Mouse (Mus musculus) NIH3T3 (cell line): ENCODE results near the gene Nhsl1.

Source experiments
- DNase-seq: peaks from one replicate; pipeline ENCODE4 v3.0.0-alpha.2; 2012; ENCODE audit warnings: low read depth

The Nhsl1 gene

DNA sequence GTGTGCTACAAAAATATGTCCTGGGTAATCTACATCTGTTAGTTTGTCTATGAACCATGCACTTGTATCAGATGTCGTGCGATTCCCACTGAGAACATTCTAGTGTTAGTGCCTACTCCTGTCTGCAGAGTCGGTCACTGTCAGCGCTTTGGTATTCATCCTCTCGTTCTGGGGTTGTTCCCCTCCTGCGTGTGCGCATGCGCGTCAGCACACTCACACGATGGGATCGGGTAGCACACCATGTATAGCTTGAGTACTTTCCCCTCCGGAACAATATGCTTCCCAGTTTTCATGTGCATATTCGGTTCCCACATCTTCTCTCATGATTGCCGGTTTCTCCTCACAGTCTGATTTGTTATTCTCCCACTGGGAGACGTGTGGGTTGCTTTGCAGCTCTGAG, 28.4 kb downstream of the Nhsl1 start:
- DNase-seq = no peak

DNA sequence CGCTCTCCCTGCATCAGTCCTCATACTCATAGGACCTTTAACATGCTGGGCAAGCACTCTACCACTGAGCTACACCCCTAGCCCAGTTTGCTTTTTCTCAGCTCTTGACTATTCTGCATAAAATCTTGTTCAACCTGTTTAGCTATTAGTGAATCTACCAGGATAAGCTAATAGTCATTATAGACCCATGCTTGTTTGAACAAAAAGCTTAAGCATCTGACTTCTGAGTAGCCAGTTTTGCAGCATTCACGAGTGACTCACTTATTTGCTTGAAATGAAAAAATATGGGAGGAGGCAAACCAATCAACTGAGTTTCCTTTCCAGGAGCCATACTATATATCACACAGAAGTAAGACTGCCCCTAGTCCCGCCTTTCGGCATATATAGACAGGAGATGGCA, 32.0 kb downstream of the Nhsl1 start:
- DNase-seq = no peak

DNA sequence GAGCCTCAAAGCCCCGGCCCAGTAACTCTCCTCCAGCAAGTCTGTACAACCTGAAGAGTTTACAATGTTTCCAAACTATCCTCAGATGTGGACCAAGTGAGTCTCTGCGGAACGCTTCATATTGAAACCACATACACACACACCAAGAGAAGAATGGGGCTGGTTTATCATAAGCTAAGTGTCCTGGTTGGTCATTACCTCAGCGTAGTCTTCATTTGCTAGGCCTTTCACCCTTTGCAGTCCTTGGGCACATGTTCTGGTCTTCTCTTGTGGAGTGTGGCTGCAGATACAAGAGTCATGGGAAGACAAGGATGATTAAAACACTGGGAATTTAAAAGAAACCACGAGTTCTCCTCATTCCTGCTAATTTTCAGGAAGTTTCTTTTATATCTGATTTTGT, 34.2 kb downstream of the Nhsl1 start:
- DNase-seq = no peak

DNA sequence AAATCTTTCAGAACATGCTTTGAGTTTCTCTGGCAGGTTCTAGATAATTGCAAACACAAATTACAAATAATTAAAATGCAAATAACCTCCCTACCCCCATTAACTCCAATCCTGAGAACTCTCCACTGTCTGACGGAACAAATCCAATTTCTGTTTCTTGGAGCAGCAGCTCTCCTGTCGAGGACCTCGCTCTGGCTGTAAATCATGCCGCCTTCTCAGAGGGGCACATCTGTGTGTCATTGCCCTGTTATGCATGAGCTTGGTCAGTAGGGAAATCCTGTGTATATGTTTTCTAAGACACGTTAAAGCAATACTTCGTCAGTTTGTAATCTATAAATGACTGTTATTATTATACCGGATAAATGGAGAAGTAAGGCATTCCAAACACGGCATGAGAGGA, 35.3 kb downstream of the Nhsl1 start:
- no peak for DNase-seq

DNA sequence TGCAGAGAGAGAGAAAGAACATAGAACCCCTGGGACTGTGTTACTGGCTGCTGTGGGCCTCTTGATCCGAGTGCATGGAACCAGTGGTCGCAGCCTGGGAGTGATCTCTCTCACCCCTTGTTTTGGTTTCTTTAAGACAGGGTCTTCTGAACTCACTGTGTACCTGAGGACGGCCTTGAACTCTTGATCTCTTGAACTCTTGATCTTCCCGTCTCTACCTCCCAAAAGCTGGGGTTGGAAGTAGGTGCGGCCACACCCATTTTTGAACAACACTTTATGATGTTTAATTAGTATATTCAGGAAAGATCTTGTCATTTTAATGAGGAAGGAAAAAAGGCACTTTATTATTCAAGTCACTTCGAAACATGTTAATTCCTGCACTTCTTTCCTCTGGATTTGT, 37.7 kb downstream of the Nhsl1 start:
- no peak for DNase-seq

DNA sequence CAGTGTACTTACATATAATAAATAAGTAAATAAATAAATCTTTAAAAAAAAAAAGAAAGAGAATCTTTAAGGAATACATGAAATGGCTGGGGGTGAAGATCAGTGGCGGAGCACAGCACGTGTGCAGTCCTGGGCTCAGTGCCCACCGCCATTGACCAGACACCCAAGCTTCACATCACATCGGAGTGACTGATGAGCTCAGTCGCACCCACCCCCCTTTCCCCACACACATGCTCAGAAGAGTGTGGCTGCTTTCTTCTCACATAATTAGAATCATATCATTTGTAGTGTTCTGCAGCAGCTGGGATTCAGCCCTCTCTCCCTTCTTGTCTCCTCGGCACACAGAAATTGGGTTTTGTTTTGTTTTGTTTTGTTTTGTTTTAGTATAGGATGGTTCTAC, 38.4 kb downstream of the Nhsl1 start:
- DNase-seq = no peak

DNA sequence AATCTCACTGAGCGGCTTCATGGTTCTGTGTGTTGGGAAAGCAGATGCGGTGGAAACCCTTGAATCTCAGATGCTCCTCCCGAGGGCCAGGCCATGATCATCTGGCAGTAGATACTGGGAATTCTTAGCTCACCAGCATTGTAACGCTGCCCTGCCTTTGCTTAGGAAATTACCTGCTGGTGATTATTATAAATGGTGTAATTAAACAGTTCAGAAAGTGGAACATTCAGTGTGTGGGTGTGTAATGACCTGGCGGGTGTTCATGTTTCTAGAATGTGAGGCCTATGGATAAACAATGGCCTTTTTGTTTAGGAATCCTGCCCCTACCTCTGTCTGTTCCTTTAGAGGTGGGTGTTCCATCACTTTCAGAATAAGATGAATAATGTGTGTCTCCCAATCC, 39.7 kb downstream of the Nhsl1 start:
- no peak for DNase-seq

DNA sequence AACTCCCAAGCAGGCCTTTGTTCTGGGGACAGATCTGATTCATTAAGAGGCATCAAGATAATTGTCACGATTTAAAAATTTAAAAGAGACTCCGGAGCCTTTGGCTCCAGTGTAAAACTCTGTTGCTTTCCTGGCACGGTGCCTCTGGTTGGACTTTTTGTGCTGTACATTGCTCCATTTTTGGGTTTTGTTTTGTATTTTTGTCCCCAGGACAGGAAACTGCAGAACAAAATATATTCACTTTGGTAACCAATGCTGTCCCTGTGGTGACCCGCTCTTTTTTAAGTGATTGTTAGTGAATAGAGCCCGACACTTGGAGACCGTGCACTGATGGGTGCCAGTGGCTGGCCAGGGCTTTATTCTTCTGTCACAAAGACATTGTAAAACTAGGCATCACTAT, 41.4 kb downstream of the Nhsl1 start:
- DNase-seq = no peak

DNA sequence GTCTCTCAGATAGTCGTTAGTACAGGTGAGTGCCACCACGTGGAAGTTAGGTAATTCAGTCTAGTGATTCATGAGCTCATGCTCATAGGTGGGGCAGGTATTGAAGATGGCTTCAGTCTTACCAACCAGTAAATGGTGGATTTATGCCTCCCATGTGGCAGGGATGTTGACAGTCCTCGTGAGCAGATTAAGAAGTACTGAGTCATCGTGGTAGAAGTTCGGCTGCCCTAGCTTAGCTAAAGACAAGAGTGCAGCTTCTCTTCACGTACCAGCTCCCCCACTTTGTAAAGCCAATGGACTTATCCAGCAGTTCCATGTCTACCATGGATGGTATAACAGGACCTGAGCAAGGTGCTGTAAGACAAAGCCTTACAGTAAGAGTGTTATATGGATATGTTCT, 46.6 kb downstream of the Nhsl1 start:
- DNase-seq = no peak

DNA sequence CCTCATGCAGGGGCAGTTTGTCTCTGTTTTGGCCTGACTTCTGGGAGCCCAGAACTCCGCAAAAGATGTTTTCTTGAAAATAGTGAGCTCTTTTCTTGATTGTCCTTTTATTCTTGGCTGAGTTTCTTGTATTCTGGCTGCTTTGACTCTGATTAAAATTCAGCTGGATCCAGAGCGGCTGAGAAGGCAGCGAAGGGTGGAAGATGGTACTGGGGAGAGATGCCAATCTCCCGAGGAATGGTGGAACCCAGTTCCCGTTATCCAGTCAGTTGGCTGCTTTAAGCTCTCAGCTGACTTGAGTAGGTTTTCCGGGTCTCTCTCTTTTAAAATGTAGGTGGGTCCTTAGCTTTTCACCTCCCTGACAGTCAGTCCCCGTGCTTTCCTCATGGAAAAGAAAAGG, 47.9 kb downstream of the Nhsl1 start:
- no peak for DNase-seq

DNA sequence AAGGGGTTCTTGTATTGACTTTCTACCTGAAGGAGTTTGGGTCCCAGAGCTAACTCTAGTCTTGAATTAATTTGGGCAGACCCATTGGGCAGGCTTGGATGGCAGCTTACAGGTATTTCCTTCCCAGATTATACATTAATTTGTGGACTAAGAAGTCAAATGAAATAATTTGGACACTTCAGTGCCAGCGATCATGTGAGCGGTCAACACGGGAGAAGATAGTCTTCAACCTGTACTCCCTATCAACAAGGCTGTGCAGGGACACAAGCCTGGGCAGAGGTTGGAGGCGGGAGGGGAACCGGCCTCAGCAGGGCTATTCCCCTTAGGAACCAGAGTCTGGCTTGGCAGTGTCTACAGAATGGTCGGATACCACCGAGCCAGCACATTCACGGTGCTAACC, 49.3 kb downstream of the Nhsl1 start:
- DNase-seq = no peak

DNA sequence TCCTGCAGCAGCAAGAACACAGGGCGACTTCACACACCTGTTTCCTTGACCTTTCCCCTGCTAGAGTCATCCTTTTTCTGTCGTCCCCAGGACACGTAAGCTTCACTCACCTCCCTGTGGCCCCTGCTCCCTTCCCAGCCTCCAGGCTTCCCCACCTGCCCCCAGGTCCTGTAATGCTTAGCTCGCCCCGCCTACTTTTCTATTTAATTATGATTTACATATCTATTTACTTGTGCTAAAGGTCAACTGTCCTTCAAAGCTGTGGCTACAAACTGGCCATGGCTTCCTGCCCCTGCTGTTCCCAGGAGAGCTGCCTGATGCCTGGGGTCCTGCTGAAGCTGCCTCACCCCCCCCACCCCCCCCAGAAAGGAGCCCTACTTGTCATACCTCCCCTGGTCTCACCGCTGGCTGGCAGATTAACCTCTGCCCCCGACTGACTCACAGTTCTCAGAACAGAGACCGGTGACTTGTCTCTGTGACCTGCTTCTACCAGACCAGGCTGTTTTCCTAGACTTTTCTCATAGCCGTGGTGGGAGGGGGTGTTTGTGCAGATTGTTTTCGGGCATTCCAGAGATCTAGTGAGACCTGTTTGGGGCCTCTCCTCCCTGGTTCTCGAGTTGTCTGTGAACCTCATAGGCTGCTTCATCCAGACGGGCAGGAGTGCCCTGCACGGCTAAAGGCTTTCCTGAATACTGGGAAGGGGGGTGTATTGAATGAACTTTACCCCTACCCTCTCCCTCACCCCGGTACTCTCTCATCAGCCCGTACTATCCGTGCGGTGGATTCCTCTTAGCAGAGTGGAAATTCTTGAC, 51.9 kb downstream of the Nhsl1 start:
- no peak for DNase-seq

DNA sequence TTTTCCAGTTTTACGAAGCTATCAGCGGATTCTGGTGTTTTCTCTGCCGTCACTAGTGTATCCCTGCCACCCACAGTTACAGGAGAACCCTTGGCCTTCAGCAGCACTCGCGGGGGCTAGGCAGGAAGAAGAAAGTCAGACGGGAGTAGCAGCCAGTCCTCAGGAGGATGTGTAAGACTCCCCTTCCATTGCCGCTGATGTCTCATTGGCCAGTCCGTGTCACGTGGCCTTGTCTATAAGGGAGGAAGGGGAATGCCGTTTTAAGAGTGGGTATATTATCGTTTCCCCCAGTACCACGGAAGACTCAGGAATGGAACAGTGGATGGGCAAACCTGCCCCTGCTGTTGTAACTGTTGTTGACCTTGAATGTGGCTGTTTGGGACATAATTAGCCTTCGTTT, 53.1 kb downstream of the Nhsl1 start:
- no peak for DNase-seq

DNA sequence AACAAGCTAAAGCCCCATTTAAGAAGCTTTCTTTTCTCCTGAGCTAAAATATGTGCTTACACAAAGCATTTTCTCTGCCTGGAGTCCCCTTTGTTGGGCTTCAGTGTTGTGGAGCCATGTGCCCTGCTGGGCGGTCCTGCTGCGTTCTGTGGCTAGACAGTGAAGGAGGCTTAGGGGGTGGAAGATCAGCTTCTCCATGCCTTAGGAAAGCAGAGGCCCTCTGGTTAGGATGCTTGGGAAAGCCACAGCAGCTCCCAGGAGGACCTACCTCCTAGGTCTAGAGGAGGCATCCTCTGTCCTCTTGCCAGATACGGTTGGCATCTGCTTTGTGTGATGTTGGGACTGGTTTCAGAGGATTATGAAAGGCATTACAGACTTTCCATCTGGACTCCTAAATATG, 56.5 kb downstream of the Nhsl1 start:
- DNase-seq = no peak

DNA sequence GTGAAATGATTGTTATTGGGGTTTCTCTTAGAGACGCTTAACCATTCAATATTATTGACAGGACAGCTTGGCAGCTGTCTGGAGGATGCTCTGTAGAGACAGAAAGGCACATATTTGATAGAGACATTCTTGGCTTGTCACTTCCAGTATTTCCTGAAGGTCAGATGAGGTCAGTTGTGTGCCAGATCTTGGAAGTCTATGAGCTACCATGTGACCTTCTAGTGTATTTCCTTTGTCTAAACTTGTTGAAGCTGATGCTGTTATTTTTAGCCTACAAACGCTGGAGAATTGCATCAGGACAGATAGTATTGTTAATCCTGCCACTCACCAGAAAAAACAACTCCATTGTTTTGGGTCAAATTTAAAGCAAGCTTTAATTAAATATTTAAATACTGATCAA, 66.0 kb downstream of the Nhsl1 start:
- DNase-seq = no peak

DNA sequence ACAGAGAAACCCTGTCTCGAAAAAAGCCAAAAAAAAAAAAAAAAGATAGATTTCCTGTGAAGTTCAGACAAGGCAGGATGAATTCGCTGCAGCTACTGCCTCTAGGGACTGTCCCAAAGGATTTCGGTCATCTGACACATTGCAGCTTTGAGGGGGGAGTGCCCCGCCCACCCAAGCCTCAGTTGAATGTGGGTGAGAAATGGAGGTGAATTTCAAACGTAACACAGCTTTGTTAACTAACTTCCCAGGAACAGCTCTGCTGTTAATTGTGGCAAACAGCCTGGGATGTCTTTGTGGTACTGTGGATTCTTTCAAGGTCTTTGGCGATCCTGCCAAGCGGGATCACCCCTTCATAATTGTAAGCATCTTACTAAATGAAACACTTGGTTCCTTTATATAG, 67.4 kb downstream of the Nhsl1 start:
- no peak for DNase-seq

DNA sequence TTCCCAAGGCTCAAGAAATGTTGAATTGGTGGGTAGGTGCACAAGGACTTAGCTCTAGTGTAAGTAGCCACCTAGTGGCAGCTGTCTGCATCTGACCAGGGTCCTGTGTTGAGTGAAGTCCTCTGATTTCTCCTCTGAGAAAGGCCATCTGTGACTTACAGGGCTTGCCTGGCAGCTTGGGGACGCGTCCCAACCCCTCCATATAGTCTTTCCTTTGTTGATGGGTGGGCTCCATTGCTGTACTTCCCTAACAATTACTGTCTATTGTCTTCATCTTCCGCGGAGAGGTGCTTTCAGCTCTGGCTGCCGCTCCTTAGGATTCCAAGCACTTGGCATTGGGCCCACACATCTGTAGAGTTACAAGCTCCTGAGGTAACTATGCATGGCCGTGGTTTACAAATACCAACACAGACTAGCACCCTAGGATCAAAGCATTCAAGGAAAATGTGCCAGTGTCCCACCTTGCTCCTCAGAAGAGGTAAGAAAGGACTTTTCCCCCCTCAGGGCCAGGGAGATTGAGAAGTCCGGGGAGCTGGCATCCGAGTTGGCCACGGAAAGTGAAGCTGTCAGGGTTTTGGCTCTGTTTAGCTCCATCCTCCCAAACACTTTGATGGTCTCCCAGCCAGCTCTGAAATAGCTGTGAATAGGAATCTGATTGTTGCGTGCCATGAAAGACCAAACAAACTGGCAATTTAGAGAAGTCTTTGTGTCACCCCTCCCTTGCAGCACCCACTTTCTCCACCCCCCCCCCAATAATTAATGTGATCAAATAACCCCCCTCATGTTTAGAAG, 70.2 kb downstream of the Nhsl1 start:
- DNase-seq = peak; percentile 76

DNA sequence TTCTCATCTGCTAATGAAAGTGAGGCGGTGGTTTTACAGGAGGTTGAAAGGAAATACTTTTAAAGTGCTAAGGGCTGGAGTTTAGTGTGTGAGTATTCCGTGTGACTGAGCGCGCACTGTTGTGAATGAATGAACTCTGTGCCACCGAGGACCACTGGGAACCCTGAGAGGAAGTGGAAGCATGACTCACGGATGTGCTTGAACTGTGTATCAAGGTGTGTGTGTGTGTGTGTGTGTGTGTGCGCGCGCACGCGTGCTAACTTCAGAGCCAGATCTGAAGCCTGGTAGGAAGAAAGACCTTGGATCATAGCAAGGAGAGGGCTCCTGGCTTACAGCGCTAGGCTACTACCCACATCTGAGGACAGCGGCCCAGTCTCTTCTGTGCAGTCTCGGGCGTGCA, 71.2 kb downstream of the Nhsl1 start:
- no peak for DNase-seq

DNA sequence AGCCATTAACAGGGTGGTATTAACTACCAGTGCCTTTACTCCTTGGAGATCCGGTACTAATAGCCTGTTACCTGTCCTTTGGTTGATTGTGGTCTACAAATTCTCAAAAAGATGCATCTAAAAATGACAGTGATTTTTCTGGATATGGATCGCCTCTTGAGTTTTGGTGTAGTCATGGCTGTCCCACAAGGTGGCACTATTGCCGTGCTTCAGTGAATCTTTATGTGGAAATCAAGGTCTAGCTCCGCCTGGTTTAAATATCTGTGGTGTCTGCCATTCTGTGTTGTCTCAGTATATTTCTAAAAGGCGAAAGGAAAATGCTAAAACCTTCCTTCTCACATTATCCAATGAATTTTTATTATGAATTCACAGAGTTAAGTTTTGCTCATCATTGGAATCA, 72.8 kb downstream of the Nhsl1 start:
- DNase-seq = peak; percentile 81

DNA sequence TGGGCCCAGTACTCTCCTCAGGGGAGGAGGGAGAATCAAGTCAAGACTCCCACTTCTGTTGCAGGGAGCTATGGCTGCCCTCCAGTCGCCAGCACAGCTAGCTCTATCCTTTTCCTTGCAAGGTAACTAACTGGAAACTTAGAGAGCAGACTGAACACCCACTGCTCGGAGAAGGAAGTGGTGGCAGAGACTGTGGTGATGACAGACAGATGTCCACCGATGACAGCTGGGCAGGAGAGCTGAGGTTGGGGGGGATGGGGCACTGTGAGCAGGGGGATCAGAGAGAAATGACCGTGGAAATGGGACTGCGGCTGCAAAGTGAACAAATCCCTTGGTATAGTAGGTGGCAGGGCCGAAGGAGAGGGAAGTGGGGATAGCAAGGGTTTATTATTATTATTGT, 73.5 kb downstream of the Nhsl1 start:
- DNase-seq = no peak

DNA sequence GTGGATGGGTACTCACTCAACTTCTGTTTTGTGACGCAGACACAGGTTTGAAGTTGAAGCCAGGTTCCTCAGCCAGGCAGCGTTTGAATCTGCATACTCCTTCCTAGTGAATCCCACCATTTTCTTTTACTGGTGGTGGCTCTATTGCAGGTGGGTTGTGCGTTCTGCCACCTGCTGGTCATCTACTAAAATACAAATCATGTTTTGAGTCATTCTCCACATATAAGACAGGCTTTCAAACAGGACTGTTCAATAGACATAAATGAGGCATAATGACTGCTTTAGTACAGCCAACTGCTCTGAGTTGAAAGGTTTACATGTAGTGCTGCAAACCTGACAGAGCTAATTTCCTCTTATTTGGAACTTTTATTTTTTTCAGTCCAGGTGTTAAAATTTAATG, 75.0 kb downstream of the Nhsl1 start:
- DNase-seq = peak; percentile 65

DNA sequence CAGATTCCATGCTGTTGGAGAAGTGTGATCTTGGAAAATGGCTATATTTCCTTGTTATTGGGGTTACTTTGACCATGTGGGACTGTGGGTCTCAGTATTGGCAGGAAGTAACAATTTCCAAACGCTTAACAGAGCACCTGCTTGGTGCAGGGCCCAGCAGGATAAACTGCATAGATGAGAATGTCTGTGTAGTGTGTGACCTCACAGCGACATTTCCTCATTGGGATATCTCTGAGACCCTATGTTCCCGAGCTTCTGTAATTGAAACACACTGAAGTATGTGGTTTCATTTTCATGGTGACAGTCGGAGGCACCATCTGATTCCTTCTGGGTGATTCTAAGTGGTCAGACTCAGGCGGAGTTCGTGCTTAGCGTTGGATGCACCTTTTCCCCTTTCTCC, 75.5 kb downstream of the Nhsl1 start:
- DNase-seq = no peak

DNA sequence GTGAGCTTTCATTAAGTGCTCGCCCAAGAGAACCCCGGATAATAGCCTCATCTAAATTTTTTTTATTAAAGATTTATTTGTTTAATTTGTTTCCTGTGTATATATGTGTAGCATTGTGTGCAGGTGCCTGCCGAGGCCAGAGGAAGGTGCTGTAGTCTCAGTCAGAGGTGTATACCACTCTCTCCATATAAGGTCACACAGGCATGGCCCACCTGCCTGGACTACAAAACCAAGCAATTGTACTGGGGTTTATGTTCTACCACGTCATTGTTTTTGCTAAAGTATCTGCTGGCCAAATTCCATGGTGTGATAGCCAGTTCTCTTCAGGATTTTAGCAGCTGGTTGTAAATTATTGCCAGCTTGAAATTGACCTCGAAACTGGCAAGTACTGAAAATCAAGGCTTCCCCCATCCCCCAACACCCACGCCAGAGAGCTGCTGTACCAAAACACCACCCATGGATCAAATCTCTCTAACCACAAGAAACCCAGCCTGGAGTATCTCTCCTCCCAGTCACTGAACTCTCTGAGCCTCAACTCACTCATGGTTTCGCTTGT, 81.4 kb downstream of the Nhsl1 start:
- peak; percentile 28 for DNase-seq
